Mouse (Mus musculus): ENCODE measurements at regions not wholly inside any gene's neighbourhood (a gene's known extent, or its start where the extent isn't known, plus 50 kb on each side); places are given as distances from the start of the nearest gene placed in this dataset.

DNA sequence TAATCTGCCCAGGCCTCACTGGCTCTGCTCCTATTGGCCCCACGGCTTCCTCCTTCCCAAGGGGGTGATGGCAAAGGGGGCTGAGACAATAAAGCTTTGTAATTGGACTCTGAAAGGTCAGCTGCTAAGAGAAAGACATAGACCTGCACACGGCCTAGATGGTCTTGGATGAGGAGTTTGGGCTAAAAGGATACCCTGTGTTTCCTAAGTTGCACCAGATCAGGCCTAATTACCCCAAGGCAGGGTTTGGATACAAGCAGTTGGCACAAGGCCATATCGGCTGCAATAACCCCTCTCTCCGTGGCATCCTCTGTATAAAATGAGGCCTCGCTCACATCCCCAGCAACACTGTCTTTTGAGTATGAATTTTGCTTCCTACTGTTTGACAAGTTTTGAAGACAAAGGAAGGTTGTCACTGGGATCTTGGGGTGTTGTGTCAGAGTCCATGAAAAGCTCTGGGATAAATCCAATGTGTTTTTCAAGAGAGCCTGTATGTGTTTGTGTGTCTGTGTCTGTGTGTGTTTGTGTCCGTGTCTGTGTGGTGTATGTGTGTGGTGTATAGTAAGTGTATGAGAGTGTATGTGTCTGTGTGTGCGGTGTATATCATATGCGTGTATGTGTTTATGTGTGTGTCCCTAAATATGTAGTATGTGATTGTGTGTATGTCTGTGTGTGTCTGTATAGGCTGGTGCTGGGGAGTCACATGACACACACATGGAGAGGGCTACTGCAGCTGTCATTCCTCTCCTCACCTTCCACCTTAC is 242.5 kb downstream of the Ppp4r2 start:
- TF ChIP-seq CTCF (IDR thresholded peaks at IDR 0.05; ENCODE audit: borderline replicate concordance, insufficient read depth, low read depth, low read length) (no peak), POLR2A (IDR thresholded peaks at IDR 0.05; ENCODE audit: borderline replicate concordance, insufficient read depth, low read length) (no peak)
